Mouse (Mus musculus) testis, adult 2 months (tissue): ENCODE measurements at regions not wholly inside any gene's neighbourhood (a gene's known extent, or its start where the extent isn't known, plus 50 kb on each side); places are given as distances from the start of the nearest gene placed in this dataset.

Experiments
- CTCF ChIP-seq: fragments of 200-500 bp; IDR thresholded peaks from 2 replicates; pipeline ENCODE4 v1.5.1; 2012; ENCODE audit warnings: low read depth, mild to moderate bottlenecking, inconsistent platforms, low read length, moderate library complexity; ENCODE audit not compliant: control insufficient read depth, insufficient read depth, insufficient replicate concordance
- POLR2A ChIP-seq: fragments of 200-500 bp; IDR thresholded peaks from 2 replicates; pipeline ENCODE4 v1.6.1; 2012; ENCODE audit warnings: low read depth, mild to moderate bottlenecking, inconsistent platforms, low read length, moderate library complexity; ENCODE audit not compliant: control insufficient read depth

- no peak for TF ChIP-seq CTCF
- no peak for TF ChIP-seq POLR2A
Observed at GRCm38 (mm10) chr4:10315144-10315543, 559.2 kb upstream of the 2610301B20Rik start.
